Mouse (Mus musculus): ENCODE measurements around the gene Dmwd.

The Dmwd gene

GRCm38 (mm10) chr7:19094826-19095750, 19.1 kb downstream of the Dmwd start:
- peak; percentile 50 for DNase-seq (ENCODE audit: low spot score)

- DNase-seq (ENCODE audit: low spot score): peak; percentile 84
These were observed 19.7 kb downstream of the Dmwd start for GRCm38 (mm10) chr7:19095751-19096110.

GRCm38 (mm10) chr7:19096421-19096976, 20.5 kb downstream of the Dmwd start:
- no peak for DNase-seq (ENCODE audit: low spot score)

- DNase-seq (ENCODE audit: low spot score): no peak
These were observed 21.2 kb downstream of the Dmwd start for GRCm38 (mm10) chr7:19097217-19097616.

GRCm38 (mm10) chr7:19097863-19098262, 21.8 kb downstream of the Dmwd start:
- DNase-seq (ENCODE audit: low spot score): no peak

- DNase-seq (ENCODE audit: low spot score): no peak
These were observed 22.8 kb downstream of the Dmwd start for GRCm38 (mm10) chr7:19098811-19099210.

- no peak for DNase-seq (ENCODE audit: low spot score)
These were observed 24.3 kb downstream of the Dmwd start for GRCm38 (mm10) chr7:19100290-19100689.

GRCm38 (mm10) chr7:19103741-19104140, 27.7 kb downstream of the Dmwd start:
- no peak for DNase-seq (ENCODE audit: low spot score)

GRCm38 (mm10) chr7:19104486-19104885, 28.5 kb downstream of the Dmwd start:
- no peak for DNase-seq (ENCODE audit: low spot score)

- no peak for DNase-seq (ENCODE audit: low spot score)
These were observed 31.4 kb downstream of the Dmwd start for GRCm38 (mm10) chr7:19107436-19107835.

- no peak for DNase-seq (ENCODE audit: low spot score)
These were observed 33.5 kb downstream of the Dmwd start for GRCm38 (mm10) chr7:19109565-19109964.

- DNase-seq (ENCODE audit: low spot score): peak; percentile 65
These were observed 42.2 kb downstream of the Dmwd start, which contains the start of gene Gm4969 for GRCm38 (mm10) chr7:19118028-19118771. Gene Gm4969, minus strand, starts transcription at chr7:19118368.

- no peak for DNase-seq (ENCODE audit: low spot score)
These were observed 43.1 kb downstream of the Dmwd start for GRCm38 (mm10) chr7:19119083-19119482.

- peak; percentile 96 for DNase-seq (ENCODE audit: low spot score)
These were observed 43.8 kb downstream of the Dmwd start, which contains the start of gene Fbxo46 for GRCm38 (mm10) chr7:19119631-19120429. Gene Fbxo46, plus strand, starts transcription at chr7:19119859.

- DNase-seq (ENCODE audit: low spot score): no peak
These were observed 45.7 kb downstream of the Dmwd start for GRCm38 (mm10) chr7:19121686-19122085.

- DNase-seq (ENCODE audit: low spot score): no peak
These were observed 48.7 kb downstream of the Dmwd start for GRCm38 (mm10) chr7:19124713-19125112.

- DNase-seq (ENCODE audit: low spot score): no peak
These were observed 51.7 kb downstream of the Dmwd start for GRCm38 (mm10) chr7:19127744-19128143.

- DNase-seq (ENCODE audit: low spot score): no peak
These were observed 53.4 kb downstream of the Dmwd start for GRCm38 (mm10) chr7:19129396-19129795.

- DNase-seq (ENCODE audit: low spot score): no peak
These were observed 54.6 kb downstream of the Dmwd start for GRCm38 (mm10) chr7:19130657-19131056.

- peak; percentile 98 for DNase-seq (ENCODE audit: low spot score)
These were observed 55.4 kb downstream of the Dmwd start for GRCm38 (mm10) chr7:19131324-19131848.

All from yolk sac, embryonic 10.5 days (tissue).